Mouse (Mus musculus) kidney, embryonic 14.5 days (tissue): Measurements from ENCODE around the gene Slc12a6. TPM values are rescaled to one million over a fixed set of nuclear protein-coding genes. Genes with fewer than 3 reads are reported as not detected.

Experiments
- ATAC-seq: fragments of 200-750 bp; cut with Nextera tagmentation; 2 replicates; pipeline ENCODE4 v1.8.0; 2017; ENCODE audit warnings: moderate number of reproducible peaks, mild to moderate bottlenecking, moderate TSS enrichment, moderate library complexity; ENCODE audit not compliant: low FRiP score, low TSS enrichment
- H3K27ac ChIP-seq: fragments of 300-500 bp; sonication (generic); 2 replicates; pipeline ENCODE4 v1.5.1; 2014; ENCODE audit warnings: low read depth, mild to moderate bottlenecking, low read length, moderate library complexity, mixed read lengths
- H3K27me3 ChIP-seq: fragments of 300-500 bp; sonication (generic); 2 replicates; pipeline ENCODE4 v1.6.1; 2014; ENCODE audit warnings: mild to moderate bottlenecking, low read length; ENCODE audit not compliant: control insufficient read depth, insufficient read depth
- H3K36me3 ChIP-seq: fragments of 300-500 bp; sonication (generic); 2 replicates; pipeline ENCODE4 v1.6.1; 2014; ENCODE audit warnings: low read length, mixed read lengths; ENCODE audit not compliant: control insufficient read depth, insufficient read depth
- H3K4me1 ChIP-seq: fragments of 300-500 bp; sonication (generic); 2 replicates; pipeline ENCODE4 v1.6.1; 2014; ENCODE audit warnings: low read length, mixed read lengths; ENCODE audit not compliant: control insufficient read depth, insufficient read depth
- H3K4me2 ChIP-seq: fragments of 300-500 bp; sonication (generic); replicated peaks from 2 replicates; pipeline ENCODE4 v1.6.1; 2014; ENCODE audit warnings: low read depth, mild to moderate bottlenecking, low read length
- H3K4me3 ChIP-seq: fragments of 300-500 bp; sonication (generic); 2 replicates; pipeline ENCODE4 v1.5.1; 2014; ENCODE audit warnings: mild to moderate bottlenecking, low read length
- H3K9ac ChIP-seq: fragments of 300-500 bp; sonication (generic); 2 replicates; pipeline ENCODE4 v1.6.1; 2014; ENCODE audit warnings: low read depth, mild to moderate bottlenecking, low read length, moderate library complexity
- H3K9me3 ChIP-seq: fragments of 300-500 bp; sonication (generic); 2 replicates; pipeline ENCODE4 v1.6.1; 2016; ENCODE audit warnings: low read length; ENCODE audit not compliant: control insufficient read depth
- WGBS: fragments of 180-500 bp; shearing (Covaris S2); extraction: QIAGEN DNeasy Blood & Tissue Kit; methylation state at CpG from one replicate; pipeline ENCODE4 v1.1.7; 2014; 5-methylcytosine and 5-hydroxymethylcytosine counted together
- polyA plus RNA-seq: library from polyadenylated mRNA; unstranded; fragments of >200 nt; fragmentation: Nextera tagmentation; extraction: Ambion mirVana; gene quantifications from 2 replicates; pipeline ENCODE4 v1.2.1, GENCODE M21; 2014

The Slc12a6 gene
- polyA plus RNA-seq, 1 experiment from 2014 or later: 12.7 TPM

- 91% methylated on average over 2 of the region's 2 CpGs for WGBS
- no peak overlapping the region for H3K4me2 ChIP-seq
- no peak overlapping the region for H3K9ac ChIP-seq
- no peaks in the 10 kb centered on the region for H3K9me3 ChIP-seq
- H3K27ac ChIP-seq: no peak overlapping the region
- no peak for ATAC-seq
- no peaks in the 10 kb centered on the region for H3K4me1 ChIP-seq
- H3K36me3 ChIP-seq: no peaks in the 10 kb centered on the region
- H3K4me3 ChIP-seq: no peak overlapping the region
- no peaks in the 10 kb centered on the region for H3K27me3 ChIP-seq
Measured at GRCm38 (mm10) chr2:112292823-112293222, 27.2 kb downstream of the Slc12a6 start.

- Histone ChIP-seq H3K27ac (no peak overlapping the region), H3K4me2 (no peak overlapping the region), H3K9me3 (no peaks in the 10 kb centered on the region), H3K4me1 (no peaks in the 10 kb centered on the region), H3K27me3 (no peaks in the 10 kb centered on the region), H3K9ac (no peak overlapping the region), H3K36me3 (no peaks in the 10 kb centered on the region), H3K4me3 (no peak overlapping the region)
- no peak for ATAC-seq
- WGBS: 80% methylated on average over 3 of the region's 3 CpGs
Measured at GRCm38 (mm10) chr2:112296211-112296610, 30.6 kb downstream of the Slc12a6 start.

GRCm38 (mm10) chr2:112298221-112298620 is 32.6 kb downstream of the Slc12a6 start:
- no peaks in the 10 kb centered on the region for H3K9me3 ChIP-seq
- no peaks in the 10 kb centered on the region for H3K27me3 ChIP-seq
- H3K27ac ChIP-seq: no peak overlapping the region
- H3K9ac ChIP-seq: no peak overlapping the region
- no peak for ATAC-seq
- H3K4me1 ChIP-seq: no peaks in the 10 kb centered on the region
- H3K4me3 ChIP-seq: no peak overlapping the region
- WGBS: 92% methylated on average over 4 of the region's 4 CpGs
- no peaks in the 10 kb centered on the region for H3K36me3 ChIP-seq
- no peak overlapping the region for H3K4me2 ChIP-seq

GRCm38 (mm10) chr2:112308671-112309070 is 43.0 kb downstream of the Slc12a6 start:
- no peaks in the 10 kb centered on the region for H3K9me3 ChIP-seq
- no peak overlapping the region for H3K4me3 ChIP-seq
- ATAC-seq: no peak
- H3K4me2 ChIP-seq: no peak overlapping the region
- no peaks in the 10 kb centered on the region for H3K4me1 ChIP-seq
- 87% methylated on average over 3 of the region's 3 CpGs for WGBS
- H3K9ac ChIP-seq: no peak overlapping the region
- H3K27me3 ChIP-seq: no peaks in the 10 kb centered on the region
- H3K27ac ChIP-seq: no peak overlapping the region
- no peaks in the 10 kb centered on the region for H3K36me3 ChIP-seq

- Histone ChIP-seq H3K4me2 (no peak overlapping the region), H3K4me1 (no peaks in the 10 kb centered on the region), H3K9me3 (no peaks in the 10 kb centered on the region), H3K27me3 (no peaks in the 10 kb centered on the region), H3K4me3 (no peak overlapping the region), H3K36me3 (no peaks in the 10 kb centered on the region), H3K9ac (no peak overlapping the region), H3K27ac (no peak overlapping the region)
- WGBS: 71% methylated on average over 10 of the region's 10 CpGs
- ATAC-seq: no peak
Measured at GRCm38 (mm10) chr2:112309161-112309600, 43.6 kb downstream of the Slc12a6 start.

GRCm38 (mm10) chr2:112315638-112316037 is 50.0 kb downstream of the Slc12a6 start:
- 87% methylated on average over 7 of the region's 7 CpGs for WGBS

GRCm38 (mm10) chr2:112318227-112318626 is 52.6 kb downstream of the Slc12a6 start:
- ATAC-seq: no peak
- H3K36me3 ChIP-seq: no peaks in the 10 kb centered on the region
- H3K27ac ChIP-seq: no peak overlapping the region
- H3K4me1 ChIP-seq: no peaks in the 10 kb centered on the region
- H3K9ac ChIP-seq: no peak overlapping the region
- H3K4me2 ChIP-seq: no peak overlapping the region
- H3K27me3 ChIP-seq: no peaks in the 10 kb centered on the region
- WGBS: 91% methylated on average over 2 of the region's 2 CpGs
- H3K4me3 ChIP-seq: no peak overlapping the region
- H3K9me3 ChIP-seq: no peaks in the 10 kb centered on the region

More at GRCm38 (mm10) chr2:112315638-112316037, 50.0 kb downstream of the Slc12a6 start:
- H3K9me3 ChIP-seq: no peaks in the 10 kb centered on the region
- H3K4me2 ChIP-seq: no peak overlapping the region
- H3K9ac ChIP-seq: no peak overlapping the region
- H3K27me3 ChIP-seq: no peaks in the 10 kb centered on the region
- no peak for ATAC-seq
- H3K4me3 ChIP-seq: no peak overlapping the region
- H3K4me1 ChIP-seq: no peaks in the 10 kb centered on the region
- no peak overlapping the region for H3K27ac ChIP-seq
- no peaks in the 10 kb centered on the region for H3K36me3 ChIP-seq

GRCm38 (mm10) chr2:112318905-112319304 is 53.3 kb downstream of the Slc12a6 start:
- Histone ChIP-seq H3K27me3 (no peaks in the 10 kb centered on the region), H3K4me1 (no peaks in the 10 kb centered on the region), H3K36me3 (no peaks in the 10 kb centered on the region), H3K9me3 (no peaks in the 10 kb centered on the region), H3K9ac (no peak overlapping the region), H3K27ac (no peak overlapping the region), H3K4me2 (no peak overlapping the region), H3K4me3 (no peak overlapping the region)
- no peak for ATAC-seq
- 79% methylated on average over 7 of the region's 7 CpGs for WGBS

GRCm38 (mm10) chr2:112328069-112328777 is 62.6 kb downstream of the Slc12a6 start:
- Histone ChIP-seq H3K4me1 (no peaks in the 10 kb centered on the region), H3K27ac (no peak overlapping the region), H3K27me3 (no peaks in the 10 kb centered on the region), H3K4me3 (no peak overlapping the region), H3K9me3 (no peaks in the 10 kb centered on the region), H3K36me3 (no peaks in the 10 kb centered on the region), H3K4me2 (no peak overlapping the region), H3K9ac (no peak overlapping the region)
- ATAC-seq: no peak
- 71% methylated on average over 11 of the region's 11 CpGs for WGBS
